Mouse (Mus musculus): Measurements from ENCODE around the gene Gpr153. TPM values are rescaled to one million over a fixed set of nuclear protein-coding genes. Genes with fewer than 3 reads are reported as not detected.
A peak's percentile ranks its signal among the peaks of the same experiment; 100 is the strongest.

Gene Gpr153
- total RNA-seq, 2 experiments from 2014 or later = 5.6 to 6.4 TPM

- H3K4me3 ChIP-seq = no peak overlapping the region
- no peak for TF ChIP-seq CTCF (conservative IDR thresholded peaks at IDR 0.05)
- DNase-seq (ENCODE audit: low spot score in 2 of 2) = no peak
- H3K27ac ChIP-seq = no peak overlapping the region
Measured at GRCm38 (mm10) chr4:152317631-152318033, 43.6 kb downstream of the Gpr153 start.

DNA sequence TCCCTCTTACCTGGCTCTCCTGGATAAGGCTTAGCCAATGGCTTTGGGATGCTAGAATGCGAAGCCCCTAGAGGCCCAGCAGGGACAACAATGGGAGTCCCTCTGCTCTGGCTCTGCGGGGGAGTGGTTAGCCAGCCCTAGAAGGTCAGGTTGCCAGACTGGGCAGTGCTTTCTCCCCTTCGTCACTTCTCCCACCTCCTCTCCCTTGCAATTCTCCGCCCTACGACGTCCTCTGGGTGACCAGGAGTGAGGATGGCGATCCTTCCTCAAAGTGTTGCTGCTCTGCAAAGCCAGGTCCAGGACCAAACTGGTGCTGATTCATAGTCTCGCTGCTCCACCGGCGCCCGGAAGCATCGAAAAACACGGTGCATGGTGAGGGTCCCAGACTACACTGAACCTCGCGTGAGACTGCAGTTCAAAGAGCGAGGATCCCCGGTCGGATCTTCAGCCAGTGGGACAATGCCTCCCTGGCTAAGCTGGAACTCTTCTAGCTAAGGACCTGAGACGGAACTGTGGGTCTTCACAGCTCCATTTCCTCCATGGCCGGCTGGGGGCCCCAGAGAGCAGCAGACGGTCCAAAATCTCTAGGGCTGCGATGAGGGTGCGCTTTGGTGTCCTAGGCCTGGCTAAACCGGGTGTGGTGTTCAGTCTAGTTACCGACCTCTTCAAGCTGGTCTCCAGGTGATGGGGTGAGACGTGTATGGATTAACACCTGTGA lies 44.6 kb downstream of the Gpr153 start, which contains the start of gene Rnf207:
Gene Rnf207 (minus strand): TSS at position 477 of the 718 bp plus-strand sequence.
- Histone ChIP-seq H3K27ac (no peak within 1 kb of the TSS), H3K4me3 (peak within 1 kb of the TSS; percentile 34)
- TF ChIP-seq CTCF (conservative IDR thresholded peaks at IDR 0.05) = peak; percentile 81
- peak in 1 of 2 experiments; percentile 68 for DNase-seq (ENCODE audit: low spot score in 2 of 2)

GRCm38 (mm10) chr4:152321464-152321863 lies 47.4 kb downstream of the Gpr153 start:
- TF ChIP-seq CTCF (conservative IDR thresholded peaks at IDR 0.05) = no peak
- DNase-seq (ENCODE audit: low spot score in 2 of 2) = no peak
- no peak overlapping the region for H3K4me3 ChIP-seq
- no peak overlapping the region for H3K27ac ChIP-seq

DNA sequence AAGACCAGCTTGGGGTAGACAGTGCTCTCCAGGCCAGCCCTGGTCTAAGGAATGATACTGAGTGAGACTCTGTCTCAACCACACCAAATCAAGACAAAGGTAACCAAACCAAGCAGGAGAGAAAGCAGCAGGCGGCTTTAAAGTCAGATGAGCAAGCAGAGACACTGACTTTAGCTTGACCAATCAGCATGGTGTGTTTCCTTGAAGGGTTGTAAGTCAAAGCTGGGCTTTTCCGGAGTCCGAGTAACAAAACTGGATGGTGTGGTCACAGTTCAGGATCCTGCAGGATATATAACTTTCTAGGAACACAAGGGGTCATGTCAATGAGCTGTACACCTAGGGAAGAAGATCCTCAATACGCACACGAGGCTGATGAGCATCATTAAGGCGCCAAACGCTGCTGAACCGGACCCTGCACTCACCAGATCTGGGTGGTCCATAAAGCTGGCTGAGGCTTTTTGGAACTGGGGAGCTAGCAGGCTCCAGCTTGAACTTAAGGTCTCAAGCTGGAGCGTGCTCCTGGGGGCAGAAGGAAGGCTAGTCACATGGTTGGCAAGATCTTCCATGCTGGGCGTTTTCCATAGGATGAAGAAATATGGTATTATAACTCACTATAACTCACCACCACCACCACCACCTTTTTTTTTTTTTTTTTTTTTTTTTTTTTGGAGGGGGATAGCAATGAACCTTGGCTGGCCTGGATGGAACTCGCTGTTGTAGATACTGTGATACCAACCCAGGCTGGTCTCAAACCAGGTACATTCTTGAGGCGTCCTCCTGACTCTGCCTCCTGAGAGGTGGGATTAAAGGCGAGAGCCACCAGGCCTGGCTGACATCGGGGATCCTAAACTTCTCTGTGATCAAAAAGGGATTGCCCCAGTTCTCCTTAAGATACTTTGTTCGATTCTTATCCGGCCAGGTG lies 50.9 kb downstream of the Gpr153 start:
- DNase-seq (ENCODE audit: low spot score in 2 of 2) = no peak
- no peak for TF ChIP-seq CTCF (conservative IDR thresholded peaks at IDR 0.05)
- Histone ChIP-seq H3K27ac (peak overlapping the region; percentile 90), H3K4me3 (peak overlapping the region; percentile 66)

GRCm38 (mm10) chr4:152325574-152326411 lies 51.8 kb downstream of the Gpr153 start, which contains the start of gene Rpl22:
Gene Rpl22, plus strand, starts transcription at chr4:152325742.
- Histone ChIP-seq H3K4me3 (peak within 1 kb of the TSS; percentile 66), H3K27ac (peak within 1 kb of the TSS; percentile 90)
- peak; percentile 26; the same call in 1 of the 2 replicates for TF ChIP-seq CTCF (conservative IDR thresholded peaks at IDR 0.05)
- peak; percentile 91 to 97 for DNase-seq (ENCODE audit: low spot score in 2 of 2)

DNA sequence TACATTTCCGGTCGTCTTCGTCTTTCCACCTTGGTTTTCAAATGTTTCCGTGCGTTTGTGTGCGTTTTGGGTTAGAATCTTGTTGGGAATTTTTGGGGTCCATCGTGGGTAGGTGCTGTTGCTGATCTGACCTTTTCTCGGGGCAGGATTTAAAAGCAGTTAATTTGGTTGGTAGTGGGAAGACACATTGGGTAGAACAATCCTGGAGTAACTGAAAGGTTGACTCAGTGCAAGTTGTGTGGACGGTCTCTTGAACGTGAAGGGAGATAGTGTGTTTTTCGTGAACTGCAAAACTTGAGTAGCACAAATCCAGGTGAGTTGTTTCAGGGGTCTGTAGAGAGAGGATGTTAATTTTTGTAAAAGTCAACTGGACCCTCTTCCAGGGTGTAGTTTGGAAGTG lies 52.5 kb downstream of the Gpr153 start:
- DNase-seq (ENCODE audit: low spot score in 2 of 2) = no peak
- Histone ChIP-seq H3K27ac (no peak overlapping the region), H3K4me3 (peak overlapping the region; percentile 66)
- TF ChIP-seq CTCF (conservative IDR thresholded peaks at IDR 0.05) = no peak

DNA sequence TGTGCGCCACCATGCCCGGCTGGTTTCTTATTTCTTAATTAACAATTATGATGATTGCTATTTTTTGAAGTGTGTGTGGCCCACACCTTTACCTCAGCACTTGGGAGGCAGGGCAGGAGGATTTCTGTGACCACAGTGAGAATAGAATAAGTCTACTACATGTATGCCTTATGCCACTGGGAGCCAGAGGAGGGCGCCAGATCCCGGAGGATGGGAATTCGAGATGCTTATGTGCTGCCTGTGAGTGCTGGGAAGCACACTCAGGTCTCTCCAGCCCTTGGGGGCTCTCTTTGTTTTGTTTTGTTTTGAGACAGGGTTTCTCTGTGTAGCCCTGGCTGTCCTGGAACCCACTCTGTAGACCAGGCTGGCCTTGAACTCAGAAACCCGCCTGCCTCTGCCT lies 54.7 kb downstream of the Gpr153 start:
- peak; percentile 66 for TF ChIP-seq CTCF (conservative IDR thresholded peaks at IDR 0.05)
- Histone ChIP-seq H3K27ac (no peak overlapping the region), H3K4me3 (no peak overlapping the region)
- no peak for DNase-seq (ENCODE audit: low spot score in 2 of 2)

- no peak overlapping the region for H3K27ac ChIP-seq
- no peak overlapping the region for H3K4me3 ChIP-seq
- DNase-seq (ENCODE audit: low spot score in 2 of 2) = peak in 1 of 2 experiments; percentile 78
- peak; percentile 99 for TF ChIP-seq CTCF (conservative IDR thresholded peaks at IDR 0.05)
Measured at GRCm38 (mm10) chr4:152332952-152333351, 58.9 kb downstream of the Gpr153 start.

DNA sequence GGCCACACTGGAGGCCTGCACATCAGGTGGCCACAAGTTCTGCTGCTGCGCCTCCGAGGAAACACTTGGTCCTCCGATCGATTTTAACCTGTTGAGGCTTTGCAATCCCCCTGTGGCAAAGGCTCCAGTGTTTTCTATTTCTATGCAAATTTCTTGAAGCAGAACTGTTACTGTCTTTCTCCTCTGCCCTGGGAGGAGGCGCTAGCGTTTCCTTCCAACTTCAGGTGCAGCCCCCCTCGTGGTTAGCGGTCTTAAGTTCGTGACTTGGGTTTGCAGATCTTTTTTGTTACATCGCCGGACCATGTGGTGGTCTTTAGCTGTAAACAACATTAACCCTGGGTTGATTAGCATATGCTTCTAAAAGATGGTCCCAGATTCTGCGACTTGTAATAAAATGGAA lies 59.6 kb downstream of the Gpr153 start:
- no peak overlapping the region for H3K4me3 ChIP-seq
- no peak for TF ChIP-seq CTCF (conservative IDR thresholded peaks at IDR 0.05)

More for the DNA sequence above, 59.6 kb downstream of the Gpr153 start:
- no peak overlapping the region for H3K27ac ChIP-seq
- DNase-seq (ENCODE audit: low spot score in 2 of 2) = no peak

Other genes with a start within 250 kb of the Gpr153 start
- gene Zbtb48, start 246.6 kb upstream of the Gpr153 start, total RNA-seq (2021) = 10 to 100 TPM; 12.7 to 16.9 TPM
- gene Tas1r1, start 235.7 kb upstream of the Gpr153 start, total RNA-seq (2021) = under 1 TPM; 0.69 to 0.76 TPM
- 10 to 100 TPM; 19.9 to 21.0 TPM for gene Nol9, start 234.9 kb upstream of the Gpr153 start, total RNA-seq (2021)
- gene Plekhg5, start 201.7 kb upstream of the Gpr153 start, total RNA-seq (2021) = 100 to 1,000 TPM; 163 to 164 TPM
- gene Tnfrsf25, start 158.3 kb upstream of the Gpr153 start, total RNA-seq (2021) = 10 to 100 TPM; 22.7 to 48.4 TPM
- gene Espn, start 121.9 kb upstream of the Gpr153 start, total RNA-seq (2021) = 1 to 10 TPM; 1.2 to 1.9 TPM
- gene Hes2, start 115.4 kb upstream of the Gpr153 start, total RNA-seq (2021) = not detected
- 100 to 1,000 TPM; 306 to 335 TPM for gene Acot7, start 96.1 kb upstream of the Gpr153 start, total RNA-seq (2021)
- gene Hes3, start 17.4 kb downstream of the Gpr153 start, total RNA-seq (2021) = not detected
- gene Icmt, start 23.0 kb downstream of the Gpr153 start, total RNA-seq (2021) = 10 to 100 TPM; 42.3 to 43.0 TPM
- 1 to 10 TPM; 6.5 to 7.7 TPM for gene Rnf207, start 44.8 kb downstream of the Gpr153 start, total RNA-seq (2021)
- gene Rpl22, start 51.5 kb downstream of the Gpr153 start, total RNA-seq (2021) = 100 to 1,000 TPM; 186 to 202 TPM
- 100 to 1,000 TPM; 118 to 121 TPM for gene Chd5, start 64.4 kb downstream of the Gpr153 start, total RNA-seq (2021)
- gene Nphp4, start 202.5 kb downstream of the Gpr153 start, total RNA-seq (2021) = 10 to 100 TPM; 28.3 to 29.7 TPM
- 100 to 1,000 TPM; 740 to 785 TPM for gene Kcnab2, start 203.6 kb downstream of the Gpr153 start, total RNA-seq (2021)